Mouse (Mus musculus) megakaryocyte, embryonic 14.5 days (primary cell): Measurements from ENCODE around the gene Sft2d1.

Experiments
- FLI1 ChIP-seq: IDR thresholded peaks from 2 replicates; pipeline ENCODE4 v1.6.1; 2012; ENCODE audit warnings: low read length, inconsistent platforms, mixed read lengths
- GATA1 ChIP-seq: IDR thresholded peaks from 3 replicates; pipeline ENCODE4 v1.6.1; 2012; ENCODE audit warnings: mixed read lengths, low read length, inconsistent platforms, borderline replicate concordance

GRCm38 (mm10) chr17:8340407-8341359 is 29.8 kb downstream of the Sft2d1 start:
- TF ChIP-seq GATA1 (no peak), FLI1 (no peak)
